Mouse (Mus musculus) kidney, postnatal 0 days (tissue): ENCODE results near the gene Mcu. TPM values are rescaled to one million over a fixed set of nuclear protein-coding genes. Genes with fewer than 3 reads are reported as not detected.
A peak's percentile ranks its signal among the peaks of the same experiment; 100 is the strongest.

Source experiments
- ATAC-seq: fragments of 200-750 bp; cut with Nextera tagmentation; replicated peaks from 2 replicates; pipeline ENCODE4 v1.8.0; 2017; ENCODE audit warnings: low read depth, moderate number of reproducible peaks, moderate TSS enrichment, moderate library complexity; ENCODE audit not compliant: low FRiP score
- DNase-seq: peaks from one replicate; pipeline ENCODE4 v3.0.0-alpha.2; 2016; ENCODE audit warnings: low spot score
- H3K27ac ChIP-seq: fragments of 300-500 bp; sonication (generic); 2 replicates; pipeline ENCODE4 v1.5.1; 2014; ENCODE audit warnings: mild to moderate bottlenecking
- H3K27me3 ChIP-seq: fragments of 300-500 bp; sonication (generic); 2 replicates; pipeline ENCODE4 v1.6.1; 2014; ENCODE audit warnings: low read length, mixed read lengths; ENCODE audit not compliant: insufficient read depth
- H3K36me3 ChIP-seq: fragments of 300-500 bp; sonication (generic); 2 replicates; pipeline ENCODE4 v1.6.1; 2014; ENCODE audit warnings: low read length, mixed read lengths; ENCODE audit not compliant: insufficient read depth
- H3K4me1 ChIP-seq: fragments of 300-500 bp; sonication (generic); replicated peaks from 2 replicates; pipeline ENCODE4 v1.6.1; 2014; ENCODE audit warnings: antibody characterized with exemption, low read length, mixed read lengths; ENCODE audit not compliant: insufficient read depth
- H3K4me2 ChIP-seq: fragments of 300-500 bp; sonication (generic); 2 replicates; pipeline ENCODE4 v1.6.1; 2014; ENCODE audit warnings: mild to moderate bottlenecking, low read length, moderate library complexity, mixed read lengths
- H3K4me3 ChIP-seq: fragments of 300-500 bp; sonication (generic); replicated peaks from 2 replicates; pipeline ENCODE4 v1.5.1; 2014; ENCODE audit warnings: low read depth, low read length
- H3K9ac ChIP-seq: fragments of 300-500 bp; sonication (generic); 2 replicates; pipeline ENCODE4 v1.6.1; 2014; ENCODE audit warnings: low read depth, low read length
- H3K9me3 ChIP-seq: fragments of 300-500 bp; sonication (generic); replicated peaks from 2 replicates; pipeline ENCODE4 v1.6.1; 2016; ENCODE audit warnings: low read length, inconsistent platforms, mixed read lengths
- CTCF ChIP-seq: IDR thresholded peaks from 2 replicates; pipeline ENCODE4 v1.5.1; 2016; ENCODE audit warnings: antibody characterized with exemption, low read depth, mild to moderate bottlenecking, moderate library complexity
- WGBS: fragments of 180-500 bp; shearing (Covaris S2); extraction: QIAGEN DNeasy Blood & Tissue Kit; methylation state at CpG from one replicate; pipeline ENCODE4 v1.1.7; 2014; 5-methylcytosine and 5-hydroxymethylcytosine counted together
- polyA plus RNA-seq: library from polyadenylated mRNA; unstranded; fragments of >200 nt; fragmentation: Nextera tagmentation; extraction: Ambion mirVana; gene quantifications from 2 replicates; pipeline ENCODE4 v1.2.1, GENCODE M21; 2015

The Mcu gene
- polyA plus RNA-seq, 1 experiment from 2014 or later = 36.5 TPM

GRCm38 (mm10) chr10:59560126-59560525 lies 56.4 kb downstream of the Mcu start:
- Histone ChIP-seq H3K36me3 (no peaks in the 10 kb centered on the region), H3K9me3 (no peaks in the 10 kb centered on the region), H3K4me1 (no peaks in the 10 kb centered on the region; the same call in 1 of the 2 replicates), H3K27me3 (no peaks in the 10 kb centered on the region), H3K4me3 (no peak overlapping the region), H3K27ac (no peak overlapping the region), H3K4me2 (no peak overlapping the region), H3K9ac (no peak overlapping the region)
- TF ChIP-seq CTCF = no peak
- ATAC-seq (no peak), DNase-seq (no peak)
- 95% methylated on average over 5 of the region's 5 CpGs for WGBS

GRCm38 (mm10) chr10:59558602-59559001 lies 57.9 kb downstream of the Mcu start:
- no peak for TF ChIP-seq CTCF
- no peak for ATAC-seq
- H3K36me3 ChIP-seq = no peaks in the 10 kb centered on the region
- no peak for DNase-seq
- 95% methylated on average over 4 of the region's 4 CpGs for WGBS
- H3K9me3 ChIP-seq = no peaks in the 10 kb centered on the region; the same call in 1 of the 2 replicates
- H3K4me2 ChIP-seq = no peak overlapping the region
- H3K9ac ChIP-seq = no peak overlapping the region
- H3K27ac ChIP-seq = no peak overlapping the region
- H3K4me3 ChIP-seq = no peak overlapping the region
- H3K27me3 ChIP-seq = no peaks in the 10 kb centered on the region
- no peaks in the 10 kb centered on the region; the same call in 1 of the 2 replicates for H3K4me1 ChIP-seq

GRCm38 (mm10) chr10:59558164-59558563 lies 58.3 kb downstream of the Mcu start:
- 92% methylated on average over 5 of the region's 5 CpGs for WGBS
- TF ChIP-seq CTCF = no peak

GRCm38 (mm10) chr10:59556541-59556940 lies 60.0 kb downstream of the Mcu start:
- WGBS = 28% methylated on average over 5 of the region's 5 CpGs
- ATAC-seq (no peak), DNase-seq (no peak)
- Histone ChIP-seq H3K4me1 (no peaks in the 10 kb centered on the region; the same call in 1 of the 2 replicates), H3K27ac (no peak overlapping the region), H3K4me2 (no peak overlapping the region), H3K4me3 (no peak overlapping the region), H3K9me3 (no peaks in the 10 kb centered on the region; the same call in 1 of the 2 replicates), H3K9ac (no peak overlapping the region), H3K27me3 (no peaks in the 10 kb centered on the region), H3K36me3 (no peaks in the 10 kb centered on the region)
- no peak for TF ChIP-seq CTCF

More at GRCm38 (mm10) chr10:59558164-59558563, 58.3 kb downstream of the Mcu start:
- no peaks in the 10 kb centered on the region for H3K27me3 ChIP-seq
- no peak for ATAC-seq
- no peak overlapping the region for H3K4me2 ChIP-seq
- no peak overlapping the region for H3K9ac ChIP-seq
- no peaks in the 10 kb centered on the region; the same call in 1 of the 2 replicates for H3K4me1 ChIP-seq
- H3K36me3 ChIP-seq = no peaks in the 10 kb centered on the region
- DNase-seq = no peak
- no peak overlapping the region for H3K4me3 ChIP-seq
- H3K27ac ChIP-seq = no peak overlapping the region
- no peaks in the 10 kb centered on the region; the same call in 1 of the 2 replicates for H3K9me3 ChIP-seq

GRCm38 (mm10) chr10:59554243-59554642 lies 62.2 kb downstream of the Mcu start:
- ATAC-seq = no peak
- peak; percentile 30; the same call in 1 of the 2 replicates for TF ChIP-seq CTCF
- WGBS = 98% methylated on average over 1 of the region's 1 CpGs

GRCm38 (mm10) chr10:59552456-59552855 lies 64.0 kb downstream of the Mcu start:
- Histone ChIP-seq H3K4me1 (no peaks in the 10 kb centered on the region; the same call in 1 of the 2 replicates), H3K27me3 (no peaks in the 10 kb centered on the region), H3K9ac (no peak overlapping the region), H3K27ac (no peak overlapping the region), H3K4me2 (no peak overlapping the region), H3K9me3 (no peaks in the 10 kb centered on the region; the same call in 1 of the 2 replicates), H3K36me3 (no peaks in the 10 kb centered on the region), H3K4me3 (no peak overlapping the region)
- 81% methylated on average over 1 of the region's 1 CpGs for WGBS
- no peak for ATAC-seq
- no peak for DNase-seq
- TF ChIP-seq CTCF = no peak

More at GRCm38 (mm10) chr10:59554243-59554642, 62.2 kb downstream of the Mcu start:
- no peak overlapping the region for H3K4me3 ChIP-seq
- H3K36me3 ChIP-seq = no peaks in the 10 kb centered on the region
- H3K27ac ChIP-seq = no peak overlapping the region
- no peak overlapping the region for H3K4me2 ChIP-seq
- H3K9ac ChIP-seq = no peak overlapping the region
- H3K4me1 ChIP-seq = no peaks in the 10 kb centered on the region; the same call in 1 of the 2 replicates
- no peaks in the 10 kb centered on the region; the same call in 1 of the 2 replicates for H3K9me3 ChIP-seq
- no peak for DNase-seq
- H3K27me3 ChIP-seq = no peaks in the 10 kb centered on the region
